Mouse (Mus musculus) embryonic facial prominence, embryonic 14.5 days (tissue): ENCODE data around the gene Gm49325. TPM values are rescaled to one million over a fixed set of nuclear protein-coding genes. Genes with fewer than 3 reads are reported as not detected.

Source experiments
- ATAC-seq: fragments of 200-750 bp; cut with Nextera tagmentation; 2 replicates; pipeline ENCODE4 v1.8.0; 2017; ENCODE audit warnings: low read depth, moderate number of reproducible peaks, moderate TSS enrichment
- DNase-seq: peaks from one replicate; pipeline ENCODE4 v3.0.0-alpha.2; 2015; ENCODE audit warnings: low spot score
- H3K27ac ChIP-seq: fragments of 300-500 bp; sonication (generic); replicated peaks from 2 replicates; pipeline ENCODE4 v1.5.1; 2014; ENCODE audit warnings: low read depth, mild to moderate bottlenecking, low read length, moderate library complexity
- H3K27me3 ChIP-seq: fragments of 300-500 bp; sonication (generic); replicated peaks from 2 replicates; pipeline ENCODE4 v1.6.1; 2014; ENCODE audit warnings: low read length; ENCODE audit not compliant: control insufficient read depth, insufficient read depth
- H3K36me3 ChIP-seq: fragments of 300-500 bp; sonication (generic); 2 replicates; pipeline ENCODE4 v1.6.1; 2014; ENCODE audit warnings: low read length, mixed read lengths; ENCODE audit not compliant: control insufficient read depth, insufficient read depth
- H3K4me1 ChIP-seq: fragments of 300-500 bp; sonication (generic); 2 replicates; pipeline ENCODE4 v1.6.1; 2014; ENCODE audit warnings: antibody characterized with exemption, low read length; ENCODE audit not compliant: control insufficient read depth, insufficient read depth
- H3K4me2 ChIP-seq: fragments of 300-500 bp; sonication (generic); 2 replicates; pipeline ENCODE4 v1.6.1; 2014; ENCODE audit warnings: low read depth, mild to moderate bottlenecking, low read length, moderate library complexity, mixed read lengths
- H3K4me3 ChIP-seq: fragments of 300-500 bp; sonication (generic); 2 replicates; pipeline ENCODE4 v1.5.1; 2014; ENCODE audit warnings: low read depth, mild to moderate bottlenecking, low read length
- H3K9ac ChIP-seq: fragments of 300-500 bp; sonication (generic); 2 replicates; pipeline ENCODE4 v1.6.1; 2014; ENCODE audit warnings: low read depth, mild to moderate bottlenecking, low read length, moderate library complexity, mixed read lengths
- H3K9me3 ChIP-seq: fragments of 300-500 bp; sonication (generic); 2 replicates; pipeline ENCODE4 v1.6.1; 2016; ENCODE audit warnings: low read length; ENCODE audit not compliant: control insufficient read depth
- WGBS: fragments of 180-500 bp; shearing (Covaris S2); extraction: QIAGEN DNeasy Blood & Tissue Kit; methylation state at CpG from one replicate; pipeline ENCODE4 v1.1.7; 2014; 5-methylcytosine and 5-hydroxymethylcytosine counted together
- polyA plus RNA-seq: library from polyadenylated mRNA; unstranded; fragments of >200 nt; fragmentation: Nextera tagmentation; extraction: Ambion mirVana; gene quantifications from 2 replicates; pipeline ENCODE4 v1.2.1, GENCODE M21; 2014

The Gm49325 gene
- polyA plus RNA-seq, 1 experiment from 2014 or later: 4.1 TPM

DNA sequence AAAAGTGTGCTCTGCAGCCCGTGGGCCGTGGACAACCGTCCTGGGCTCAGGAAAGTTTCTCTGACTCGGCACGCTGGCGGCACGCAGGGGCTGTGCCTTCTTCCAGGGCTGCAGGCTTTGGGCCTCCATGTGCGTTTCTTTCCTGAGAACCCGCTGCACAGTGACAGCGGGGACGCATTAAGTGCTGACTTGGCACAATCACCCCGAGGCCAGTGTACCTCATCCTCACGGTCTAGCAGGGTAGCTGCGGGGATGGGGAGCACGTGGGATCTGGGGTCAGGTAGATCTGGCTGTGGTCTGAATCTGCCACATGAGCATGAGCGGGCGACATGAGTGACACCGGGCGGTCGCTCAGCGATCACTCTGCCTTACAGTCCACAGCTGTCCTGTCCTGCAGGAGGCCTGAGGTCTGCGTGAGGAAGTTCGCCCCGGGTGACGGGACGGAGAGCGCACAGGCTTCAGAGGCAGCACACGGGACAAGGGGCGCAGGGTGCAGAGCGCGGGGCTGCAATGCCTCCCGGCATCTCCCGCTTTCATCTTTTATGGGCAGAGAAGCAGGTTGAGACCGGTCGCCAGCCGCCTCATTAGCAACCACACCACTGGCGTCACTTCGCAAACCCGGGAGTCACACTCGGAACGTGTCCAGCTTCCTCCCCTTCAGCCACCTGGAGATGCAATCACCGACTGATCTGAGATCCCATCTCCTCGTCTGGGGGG is 58.1 kb downstream of the Gm49325 start:
- no peaks in the 10 kb centered on the region for H3K4me1 ChIP-seq
- no peak overlapping the region for H3K4me3 ChIP-seq
- H3K4me2 ChIP-seq: no peak overlapping the region
- no peak for ATAC-seq
- H3K36me3 ChIP-seq: no peaks in the 10 kb centered on the region
- H3K9me3 ChIP-seq: no peaks in the 10 kb centered on the region
- H3K27me3 ChIP-seq: 0 out of 2 replicates have a peak, but pooled peaks cover 4% of the 10 kb centered on the region
- H3K9ac ChIP-seq: no peak overlapping the region
- H3K27ac ChIP-seq: no peak overlapping the region
- DNase-seq: no peak
- WGBS: 48% methylated on average over 43 of the region's 43 CpGs

DNA sequence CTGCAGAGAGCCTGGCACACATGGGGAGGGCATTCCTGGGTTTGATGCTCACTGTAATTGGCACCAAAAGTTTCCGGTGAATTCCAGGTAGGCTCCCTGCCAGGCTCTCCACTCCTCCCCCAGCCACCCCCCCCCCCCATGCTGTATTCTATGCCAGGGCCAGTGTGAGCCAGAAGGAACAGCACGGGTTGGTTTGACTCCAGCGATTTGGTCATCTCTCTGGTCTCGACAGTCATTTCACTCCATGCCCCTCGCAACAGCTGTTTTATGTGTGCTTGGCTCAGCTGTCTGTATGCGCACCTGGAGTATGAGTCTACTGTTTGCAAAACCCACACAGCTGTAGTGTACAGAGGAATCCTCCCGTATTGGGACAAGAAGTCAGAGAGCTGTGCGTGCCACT is 60.3 kb downstream of the Gm49325 start:
- Histone ChIP-seq H3K4me3 (no peak overlapping the region), H3K4me2 (no peak overlapping the region), H3K9me3 (no peaks in the 10 kb centered on the region), H3K27ac (no peak overlapping the region), H3K9ac (no peak overlapping the region), H3K36me3 (no peaks in the 10 kb centered on the region), H3K4me1 (no peaks in the 10 kb centered on the region), H3K27me3 (0 out of 2 replicates have a peak, but pooled peaks cover 4% of the 10 kb centered on the region)
- no peak for DNase-seq
- no peak; the same call in 1 of the 2 replicates for ATAC-seq
- WGBS: 62% methylated on average over 8 of the region's 8 CpGs

DNA sequence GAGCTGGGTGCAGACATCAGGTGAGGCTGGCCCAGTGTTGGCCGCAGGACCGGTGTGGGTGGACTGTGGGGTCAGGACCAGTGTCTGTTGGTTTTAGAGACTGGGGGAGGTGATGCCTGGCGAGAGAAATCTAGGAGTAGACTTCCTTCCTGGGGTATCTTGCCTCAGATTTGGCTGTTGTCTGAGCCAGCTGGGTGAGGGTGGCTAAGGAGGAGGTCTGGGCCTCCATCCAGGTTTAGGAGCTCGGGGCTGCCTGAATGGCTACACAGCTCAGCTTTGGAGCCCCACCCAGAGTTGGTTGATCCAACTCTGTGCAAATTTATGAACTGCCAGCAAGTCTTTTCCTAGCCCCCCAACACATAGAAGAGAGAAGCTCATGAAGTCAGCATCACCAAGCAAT is 61.4 kb downstream of the Gm49325 start:
- Histone ChIP-seq H3K4me3 (no peak overlapping the region), H3K27ac (no peak overlapping the region), H3K9ac (no peak overlapping the region), H3K27me3 (0 out of 2 replicates have a peak, but pooled peaks cover 4% of the 10 kb centered on the region), H3K4me2 (no peak overlapping the region), H3K36me3 (no peaks in the 10 kb centered on the region), H3K4me1 (no peaks in the 10 kb centered on the region), H3K9me3 (no peaks in the 10 kb centered on the region)
- DNase-seq (no peak), ATAC-seq (no peak)
- WGBS: 73% methylated on average over 4 of the region's 4 CpGs

- 60% methylated on average over 4 of the region's 4 CpGs for WGBS
- no peaks in the 10 kb centered on the region for H3K9me3 ChIP-seq
- H3K4me1 ChIP-seq: no peaks in the 10 kb centered on the region
- peaks cover 4% of the 10 kb centered on the region; the same call in 1 of the 2 replicates for H3K27me3 ChIP-seq
- no peak overlapping the region for H3K27ac ChIP-seq
- no peak for ATAC-seq
- no peak overlapping the region for H3K4me3 ChIP-seq
- H3K9ac ChIP-seq: no peak overlapping the region
- no peaks in the 10 kb centered on the region for H3K36me3 ChIP-seq
- DNase-seq: no peak
- no peak overlapping the region for H3K4me2 ChIP-seq
Measured at GRCm38 (mm10) chr10:77670710-77671109, 64.7 kb downstream of the Gm49325 start.

GRCm38 (mm10) chr10:77671519-77671918 is 65.5 kb downstream of the Gm49325 start:
- Histone ChIP-seq H3K9ac (no peak overlapping the region), H3K9me3 (no peaks in the 10 kb centered on the region), H3K27ac (no peak overlapping the region), H3K36me3 (no peaks in the 10 kb centered on the region), H3K4me1 (no peaks in the 10 kb centered on the region), H3K4me2 (no peak overlapping the region), H3K4me3 (no peak overlapping the region), H3K27me3 (peaks cover 4% of the 10 kb centered on the region; the same call in 1 of the 2 replicates)
- 76% methylated on average over 4 of the region's 4 CpGs for WGBS
- ATAC-seq: no peak
- DNase-seq: no peak

DNA sequence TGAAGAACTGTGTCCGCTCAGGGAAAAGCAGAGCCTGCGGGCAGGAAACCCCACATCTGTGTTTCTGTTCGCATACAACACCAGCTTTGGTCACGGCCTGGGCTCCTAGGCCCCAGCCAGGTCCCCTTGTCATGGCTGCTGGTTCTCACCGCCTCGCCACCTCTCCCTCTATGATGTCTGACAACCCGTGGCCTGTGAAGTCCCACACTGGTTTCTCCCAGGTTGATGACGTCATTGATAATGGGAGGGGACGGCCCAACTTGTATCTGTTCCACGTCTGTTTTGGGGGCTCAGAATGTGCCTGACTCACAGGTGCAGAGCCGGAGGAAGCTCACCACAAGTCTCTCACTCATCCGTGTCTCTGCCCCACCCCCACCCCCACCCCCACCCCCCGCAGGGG is 67.8 kb downstream of the Gm49325 start:
- no peak overlapping the region for H3K27ac ChIP-seq
- WGBS: 45% methylated on average over 13 of the region's 13 CpGs

DNA sequence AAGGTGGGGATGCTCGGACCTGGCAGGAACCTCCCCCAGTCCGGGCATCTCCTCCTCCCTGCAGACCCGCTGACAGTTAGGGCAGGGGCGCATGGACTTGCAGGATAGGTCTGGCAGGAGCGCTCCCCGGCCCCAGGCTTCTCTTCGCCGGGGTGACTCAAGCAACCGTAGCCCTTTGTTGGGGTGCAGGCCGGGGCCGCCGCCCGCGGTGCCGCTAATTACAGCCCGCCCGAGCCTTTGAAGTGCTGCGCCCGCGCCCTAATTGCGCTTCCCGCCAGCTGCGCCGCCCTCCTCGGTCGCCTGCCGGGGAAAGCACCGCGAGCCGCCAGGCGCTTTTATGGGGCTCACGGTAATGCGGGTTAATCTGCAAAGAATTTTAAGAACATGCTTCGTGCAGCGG is 71.6 kb downstream of the Gm49325 start:
- ATAC-seq: peak; percentile 53; the same call in 1 of the 2 replicates
- no peaks in the 10 kb centered on the region for H3K36me3 ChIP-seq
- WGBS: 0% methylated on average over 22 of the region's 35 CpGs

More for the DNA sequence above, 67.8 kb downstream of the Gm49325 start:
- Histone ChIP-seq H3K4me3 (no peak overlapping the region), H3K4me2 (no peak overlapping the region), H3K9me3 (no peaks in the 10 kb centered on the region), H3K4me1 (peaks cover 11% of the 10 kb centered on the region), H3K36me3 (no peaks in the 10 kb centered on the region), H3K9ac (no peak overlapping the region), H3K27me3 (peaks cover 21% of the 10 kb centered on the region)
- DNase-seq: no peak
- no peak for ATAC-seq

DNA sequence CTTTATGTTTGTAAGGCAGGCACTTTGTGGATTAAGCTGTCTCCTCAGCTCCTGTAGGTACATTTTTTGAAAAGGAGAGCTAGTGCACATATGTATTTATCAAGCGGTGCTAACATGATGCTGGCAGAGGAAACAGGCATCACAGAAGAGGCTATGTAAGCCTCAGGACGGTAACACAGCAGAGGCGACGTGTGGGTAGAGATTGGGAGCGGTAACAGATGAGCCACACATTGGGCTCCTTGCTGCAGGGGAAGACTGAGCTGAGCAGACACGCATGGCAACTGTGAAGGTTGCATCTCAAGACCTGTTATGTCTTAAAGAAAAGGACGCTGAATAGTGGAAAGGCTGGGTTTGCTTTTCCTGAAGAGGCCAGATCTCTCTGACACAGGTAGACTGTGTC is 77.0 kb downstream of the Gm49325 start:
- Histone ChIP-seq H3K4me1 (peaks cover 4% of the 10 kb centered on the region; the same call in 1 of the 2 replicates), H3K27ac (no peak overlapping the region), H3K4me3 (no peak overlapping the region), H3K27me3 (peaks cover 41% of the 10 kb centered on the region), H3K9me3 (no peaks in the 10 kb centered on the region), H3K4me2 (no peak overlapping the region), H3K36me3 (no peaks in the 10 kb centered on the region), H3K9ac (no peak overlapping the region)
- 67% methylated on average over 7 of the region's 7 CpGs for WGBS
- no peak for ATAC-seq
- no peak for DNase-seq

More for the DNA sequence above, 71.6 kb downstream of the Gm49325 start:
- peaks cover 11% of the 10 kb centered on the region for H3K4me1 ChIP-seq
- H3K27me3 ChIP-seq: peaks cover 25% of the 10 kb centered on the region
- H3K9me3 ChIP-seq: no peaks in the 10 kb centered on the region
- peak overlapping the region; percentile 32; the same call in 1 of the 2 replicates for H3K9ac ChIP-seq
- no peak overlapping the region for H3K27ac ChIP-seq
- peak overlapping the region; percentile 36 for H3K4me3 ChIP-seq
- H3K4me2 ChIP-seq: peak overlapping the region; percentile 67
- peak; percentile 51 for DNase-seq

- DNase-seq: peak; percentile 37
- Histone ChIP-seq H3K27ac (no peak overlapping the region), H3K4me3 (no peak overlapping the region), H3K4me1 (no peaks in the 10 kb centered on the region), H3K9ac (no peak overlapping the region), H3K27me3 (peaks cover 31% of the 10 kb centered on the region), H3K9me3 (no peaks in the 10 kb centered on the region), H3K4me2 (no peak overlapping the region), H3K36me3 (no peaks in the 10 kb centered on the region)
- WGBS: 15% methylated on average over 8 of the region's 8 CpGs
- no peak for ATAC-seq
Measured at GRCm38 (mm10) chr10:77684181-77684580, 78.2 kb downstream of the Gm49325 start.
